ENCODE assay signal across 9 mouse cellular contexts in the genomic region with DNA sequence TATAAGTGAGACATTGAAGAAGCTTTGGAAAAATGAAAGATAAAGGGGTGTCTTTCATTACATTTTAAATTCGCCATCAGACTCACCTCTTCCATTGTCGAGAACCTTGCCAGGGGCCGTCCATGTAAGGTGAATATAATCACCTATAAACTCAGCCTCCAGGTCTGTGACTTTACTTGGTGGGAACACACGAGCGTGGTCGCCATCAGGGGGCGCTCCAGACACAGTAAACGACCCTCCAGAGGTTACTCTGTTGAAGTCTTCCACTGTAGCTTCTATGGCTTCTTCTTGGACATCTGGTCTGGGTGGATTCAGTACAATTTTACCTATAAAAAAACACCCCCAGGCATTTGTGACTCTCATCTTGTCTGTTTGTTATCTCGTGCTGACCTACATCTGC. TPM values are rescaled to one million over a fixed set of nuclear protein-coding genes. Genes with fewer than 3 reads are reported as not detected.
DNase-seq lines count a peak whose midpoint lies in the region; TF ChIP-seq lines count a peak whose summit lies in the region.
"Had no signal": no experiment of that assay in that cellular context is flagged by ENCODE, and none has a peak within 500 bp of the region (broad histone marks: within the 10 kb centered on the region; RNA-seq: fewer than 3 reads in every experiment).

No protein-coding gene starts in this region.

- no peak overlapping the region for H3K4me3 ChIP-seq in heart, adult 2 months
- no peak overlapping the region for H3K4me3 ChIP-seq in bone marrow, adult 2 months (replicated peaks; ENCODE audit: control insufficient read depth, low read depth, low read length)
- H3K4me3 ChIP-seq: liver, embryonic 13.5 days had no signal

- H3K9ac ChIP-seq in heart, adult 2 months (ENCODE audit: low read depth, low read length) = no peak overlapping the region
- H3K9ac ChIP-seq: liver, embryonic 13.5 days had no signal

- intact Hi-C loops in heart, adult 2 months (cut with DNase I) = loop anchor here (10.0 kb wide), 1 partner anchor 288 kb away; no protein-coding TSS in a partner anchor
- intact Hi-C loops in heart, postnatal 25 days (cut with DNase I) = no loop called here

- H3K27me3 ChIP-seq in heart, adult 2 months (ENCODE audit: control insufficient read depth, insufficient read depth, low read length) = no peaks in the 10 kb centered on the region
- H3K27me3 ChIP-seq: liver, embryonic 13.5 days had no signal

- peak in 1 of 2 experiments; percentile 30 for DNase-seq in heart, adult 2 months
- DNase-seq in heart, postnatal 25 days (ENCODE audit: low spot score) = no peak
- peak; percentile 57 for DNase-seq in ovary, postnatal 36 days (ENCODE audit: low spot score)
- DNase-seq in ovary, postnatal 14 days (ENCODE audit: low spot score) = no peak
- peak; percentile 51 to 70 for DNase-seq in kidney, postnatal 25 days
- DNase-seq in right cerebral cortex, postnatal 10 days (ENCODE audit: low spot score in 2 of 2) = peak; percentile 50 to 75
- no peak for DNase-seq in gastrocnemius, adult 8-10 months (ENCODE audit: low spot score in 2 of 2)
- DNase-seq: liver, embryonic 13.5 days had no signal

- H3K79me2 ChIP-seq in heart, adult 2 months (replicated peaks; ENCODE audit: control insufficient read depth, insufficient read depth, low read length) = no peaks in the 10 kb centered on the region

- no peaks in the 10 kb centered on the region for H3K4me1 ChIP-seq in heart, adult 2 months (ENCODE audit: control insufficient read depth, insufficient read depth, low read length)
- no peaks in the 10 kb centered on the region for H3K4me1 ChIP-seq in bone marrow, adult 2 months (ENCODE audit: control insufficient read depth, insufficient read depth, low read length)
- H3K4me1 ChIP-seq: liver, embryonic 13.5 days had no signal

- peak; percentile 61 for TF ChIP-seq CTCF in heart, adult 2 months (IDR thresholded peaks at IDR 0.05)
- peak; percentile 37; the same call in 1 of the 2 replicates for TF ChIP-seq CTCF in bone marrow, adult 2 months (IDR thresholded peaks at IDR 0.05; ENCODE audit: control insufficient read depth, insufficient read depth, low read length)

- H3K27ac ChIP-seq in heart, adult 2 months = no peak overlapping the region
- no peak overlapping the region for H3K27ac ChIP-seq in bone marrow, adult 2 months (ENCODE audit: control insufficient read depth, insufficient read depth, low read depth, low read length, poor library complexity)
- H3K27ac ChIP-seq: liver, embryonic 13.5 days had no signal

- H3K36me3 ChIP-seq in heart, adult 2 months (ENCODE audit: control insufficient read depth, insufficient read depth, low read length) = no peaks in the 10 kb centered on the region
- H3K36me3 ChIP-seq: liver, embryonic 13.5 days had no signal

- TF ChIP-seq EP300 in heart, adult 2 months (IDR thresholded peaks at IDR 0.05; ENCODE audit: insufficient read depth, low read depth, low read length) = no peak

- 28% methylated on average over 9 of the region's 9 CpGs for WGBS in heart, adult 2 months
- 29% methylated on average over 9 of the region's 9 CpGs for WGBS in bone marrow, adult 2 months

- TF ChIP-seq POLR2A in heart, adult 2 months (IDR thresholded peaks at IDR 0.05; ENCODE audit: insufficient read depth, low read depth, low read length) = no peak
- no peak for TF ChIP-seq POLR2A in bone marrow, adult 2 months (IDR thresholded peaks at IDR 0.05; ENCODE audit: borderline replicate concordance, control insufficient read depth, low read depth, low read length)

RNA-seq across cellular contexts. Expression of a gene that starts 16.7 kb away (rescaled TPM):
- 100 to 1,000 TPM; 314 to 407 TPM for total RNA-seq in heart, adult 2 months (2021)
- polyA plus RNA-seq in heart, adult 2 months (2012; rRNA removed) = 94.5 and 121 TPM in 2 replicates
- 100 to 1,000 TPM; 330 to 353 TPM for total RNA-seq in heart, postnatal 25 days (2021)
- 115 and 118 TPM in 2 replicates for polyA plus RNA-seq in bone marrow, adult 2 months (2011; ENCODE audit: insufficient read depth, insufficient read length, low replicate concordance, missing spikeins)
- 100 to 1,000 TPM; 304 to 397 (median 329) TPM for total RNA-seq in gastrocnemius, adult 8-10 months (2022)

RNA-seq across cellular contexts. Expression of a gene that starts 23.9 kb away (rescaled TPM):
- 1 to 10 TPM in 1 of 2 experiments, under 1 TPM in 1; 0.76 to 1.0 TPM for total RNA-seq in heart, adult 2 months (2021)
- 0.96 and 0.97 TPM in 2 replicates for polyA plus RNA-seq in heart, adult 2 months (2012; rRNA removed)
- total RNA-seq in heart, postnatal 25 days (2021) = 1 to 10 TPM; 1.0 to 1.1 TPM
- 7.0 and 8.3 TPM in 2 replicates for polyA plus RNA-seq in bone marrow, adult 2 months (2011; ENCODE audit: insufficient read depth, insufficient read length, low replicate concordance, missing spikeins)
- under 1 TPM in 3 of 4 experiments, not detected in 1; 0.07 to 0.27 (median 0.07) TPM for total RNA-seq in gastrocnemius, adult 8-10 months (2022)

Comparison
In these comparisons a context has a peak if more than half of its experiments do, and no peak if none do; other contexts are left out.
1. DNase-seq: peak in ovary, postnatal 36 days (single experiment), kidney, postnatal 25 days (2 of 2) and right cerebral cortex, postnatal 10 days (2 of 2); none in heart, postnatal 25 days (single experiment), ovary, postnatal 14 days (single experiment) and gastrocnemius, adult 8-10 months (0 of 2).